Mouse (Mus musculus): ENCODE measurements around the gene Zfp39. TPM values are rescaled to one million over a fixed set of nuclear protein-coding genes. Genes with fewer than 3 reads are reported as not detected.

Zfp39 gene
- total and polyA plus RNA-seq, 3 experiments: 5.7 to 6.8 (median 6.7) TPM

GRCm38 (mm10) chr11:58949480-58950431 lies 45.7 kb upstream of the Zfp39 start:
- Histone ChIP-seq H3K4me2 (ENCODE audit: insufficient read depth, low read depth, poor library complexity, severe bottlenecking) (no peak overlapping the region), H3K4me3 (replicated peaks in 1 of 3; ENCODE audit: low read depth in 2 of 3, low read length in 2 of 3, poor library complexity in 1 of 3) (no peak overlapping the region), H3K9me3 (replicated peaks; ENCODE audit: low read length) (no peaks in the 10 kb centered on the region), H3K27ac (ENCODE audit: insufficient read depth, low read depth) (no peak overlapping the region), H3K9ac (ENCODE audit: insufficient read depth, low read depth) (no peak overlapping the region), H3K4me1 (ENCODE audit: control insufficient read depth in 1 of 2, insufficient read depth in 2 of 2) (peaks cover 0 to 13% of the 10 kb centered on the region in 2 experiments; a peak in 2 of 4 replicates), H3K27me3 (replicated peaks) (peaks cover 49% of the 10 kb centered on the region), H3K79me2 (replicated peaks; ENCODE audit: control insufficient read depth, extremely low read depth, insufficient read depth, poor library complexity, severe bottlenecking) (no peaks in the 10 kb centered on the region), H3K36me3 (replicated peaks in 1 of 2; ENCODE audit: control insufficient read depth in 1 of 2, insufficient read depth in 1 of 2, low read length in 1 of 2) (no peaks in the 10 kb centered on the region)
- no peak for TF ChIP-seq JUN (IDR thresholded peaks at IDR 0.05; ENCODE audit: insufficient read depth, low read depth, low read length)
- no peak for TF ChIP-seq EP300 (IDR thresholded peaks at IDR 0.05; ENCODE audit: low read length)
- TF ChIP-seq PAX5 (IDR thresholded peaks at IDR 0.05; ENCODE audit: low read length): no peak
- TF ChIP-seq RAD21 (IDR thresholded peaks at IDR 0.05; ENCODE audit: low read depth, low read length): no peak
- TF ChIP-seq GABPA (IDR thresholded peaks at IDR 0.05; ENCODE audit: insufficient replicate concordance, low read depth, low read length): no peak
- TF ChIP-seq ZC3H11A (IDR thresholded peaks at IDR 0.05; ENCODE audit: low read depth, low read length): no peak
- no peak for TF ChIP-seq ETS1 (conservative IDR thresholded peaks at IDR 0.05; ENCODE audit: low read depth, low read length)
- TF ChIP-seq TCF12 (IDR thresholded peaks at IDR 0.05; ENCODE audit: low read depth, low read length): no peak
- TF ChIP-seq MAZ (IDR thresholded peaks at IDR 0.05; ENCODE audit: low read depth, low read length): no peak
- TF ChIP-seq CTCF (conservative IDR thresholded peaks at IDR 0.05 in 1 of 2, IDR thresholded peaks at IDR 0.05 in 1 of 2; ENCODE audit: low read depth in 2 of 2, low read length in 2 of 2): no peak
- no peak for TF ChIP-seq MXI1 (IDR thresholded peaks at IDR 0.05; ENCODE audit: low read depth, low read length)
- no peak for TF ChIP-seq ZNF384 (IDR thresholded peaks at IDR 0.05; ENCODE audit: low read depth, low read length)
- no peak for TF ChIP-seq JUND (conservative IDR thresholded peaks at IDR 0.05; ENCODE audit: low read depth, low read length)
- TF ChIP-seq CHD2 (IDR thresholded peaks at IDR 0.05; ENCODE audit: low read length): no peak
- DNase-seq (ENCODE audit: extremely low read depth): no peak
- in situ Hi-C loops (cut with MboI; ENCODE audit: low pct_ligation_motif_present, low pct_unique_long_range_greater_than_20kb, low sequenced_read_pairs): no loop called here
- dilution Hi-C loops (cut with MboI; ENCODE audit: extremely low pct_ligation_motif_present, extremely low pct_unique_long_range_greater_than_20kb, low sequenced_read_pairs): no loop called here

- no peaks in the 10 kb centered on the region for H3K9me3 ChIP-seq (replicated peaks; ENCODE audit: low read length)
- no peak within 1 kb of the TSS for H3K9ac ChIP-seq (ENCODE audit: insufficient read depth, low read depth)
- peaks cover 0 to 11% of the 10 kb centered on the region in 2 experiments; a peak in 2 of 4 replicates for H3K4me1 ChIP-seq (ENCODE audit: control insufficient read depth in 1 of 2, insufficient read depth in 2 of 2)
- no peak within 1 kb of the TSS for H3K27ac ChIP-seq (ENCODE audit: insufficient read depth, low read depth)
- peaks cover 59% of the 10 kb centered on the region for H3K27me3 ChIP-seq (replicated peaks)
- DNase-seq (ENCODE audit: extremely low read depth): no peak
- TF ChIP-seq NRF1 (IDR thresholded peaks at IDR 0.05; ENCODE audit: low read depth, low read length) (no peak), USF2 (conservative IDR thresholded peaks at IDR 0.05; ENCODE audit: low read depth, low read length) (no peak), MAX (IDR thresholded peaks at IDR 0.05; ENCODE audit: low read length) (no peak), JUND (conservative IDR thresholded peaks at IDR 0.05; ENCODE audit: low read depth, low read length) (no peak), MYC (IDR thresholded peaks at IDR 0.05; ENCODE audit: low read depth, low read length) (no peak), NELFE (IDR thresholded peaks at IDR 0.05; ENCODE audit: low read depth, low read length) (no peak), JUN (IDR thresholded peaks at IDR 0.05; ENCODE audit: insufficient read depth, low read depth, low read length) (no peak), IRF4 (IDR thresholded peaks at IDR 0.05; ENCODE audit: low read depth, low read length) (no peak), BHLHE40 (IDR thresholded peaks at IDR 0.05; ENCODE audit: low read depth, low read length) (no peak), ZC3H11A (IDR thresholded peaks at IDR 0.05; ENCODE audit: low read depth, low read length) (no peak), CHD1 (IDR thresholded peaks at IDR 0.05; ENCODE audit: low read depth, low read length) (no peak), ZNF384 (IDR thresholded peaks at IDR 0.05; ENCODE audit: low read depth, low read length) (no peak)
- no peak within 1 kb of the TSS for H3K4me2 ChIP-seq (ENCODE audit: insufficient read depth, low read depth, poor library complexity, severe bottlenecking)
- dilution Hi-C loops (cut with MboI; ENCODE audit: extremely low pct_ligation_motif_present, extremely low pct_unique_long_range_greater_than_20kb, low sequenced_read_pairs): no loop called here
- in situ Hi-C loops (cut with MboI; ENCODE audit: low pct_ligation_motif_present, low pct_unique_long_range_greater_than_20kb, low sequenced_read_pairs): no loop called here
- H3K79me2 ChIP-seq (replicated peaks; ENCODE audit: control insufficient read depth, extremely low read depth, insufficient read depth, poor library complexity, severe bottlenecking): no peaks in the 10 kb centered on the region
- no peaks in the 10 kb centered on the region for H3K36me3 ChIP-seq (replicated peaks in 1 of 2; ENCODE audit: control insufficient read depth in 1 of 2, insufficient read depth in 1 of 2, low read length in 1 of 2)
- no peak within 1 kb of the TSS for H3K4me3 ChIP-seq (replicated peaks in 1 of 3; ENCODE audit: low read depth in 2 of 3, low read length in 2 of 3, poor library complexity in 1 of 3)
Observed at GRCm38 (mm10) chr11:58948542-58949479, 44.8 kb upstream of the Zfp39 start, which contains the start of gene Hist3h2ba. Gene Hist3h2ba (plus strand): TSS chr11:58948920.

Measured in CH12.LX (cell line).